In the genomic region with DNA sequence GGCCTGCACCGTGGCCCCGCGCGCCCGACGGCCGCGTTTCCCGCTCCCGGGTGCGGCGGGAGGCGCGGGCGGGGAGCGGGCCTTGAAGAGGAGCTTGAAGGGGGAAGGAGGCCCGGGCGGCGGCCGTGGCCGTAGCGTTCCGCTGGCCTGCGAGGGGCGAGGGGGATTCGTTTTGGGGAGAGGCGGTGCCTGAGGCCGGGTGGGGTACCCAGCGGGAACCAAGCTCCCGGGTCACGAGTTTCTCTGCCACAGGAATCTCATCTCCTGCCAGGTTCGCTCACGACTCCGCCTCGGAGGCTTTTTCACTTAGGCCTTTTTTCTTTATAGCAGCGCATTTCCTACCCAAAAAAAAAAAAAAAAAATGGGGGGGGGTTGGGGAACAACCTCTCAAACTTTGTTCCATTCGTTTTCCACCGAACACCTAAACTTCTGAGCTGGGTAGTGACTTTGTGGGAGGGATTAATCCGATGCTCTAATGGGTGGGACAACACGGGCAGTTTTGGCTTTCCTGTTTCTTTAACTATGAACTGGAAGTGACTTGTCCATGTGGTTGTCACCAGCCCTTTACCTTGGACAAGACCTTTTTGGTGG, we compare ENCODE assay signal across 8 mouse cellular contexts. TPM values are rescaled to one million over a fixed set of nuclear protein-coding genes. Genes with fewer than 3 reads are reported as not detected.
DNase-seq lines count a peak whose midpoint lies in the region; ATAC-seq and TF ChIP-seq lines count a peak whose summit lies in the region.

No protein-coding gene starts in this region.

- DNase-seq in 3134 (ENCODE audit: extremely low read depth, insufficient read length, low spot score) = peak; percentile 71
- DNase-seq in adrenal gland, adult 2 months = peak; percentile 73
- DNase-seq in embryonic facial prominence, embryonic 10.5 days (ENCODE audit: low spot score) = peak; percentile 69
- DNase-seq in heart, adult 2 months = peak; percentile 75 to 78
- peak; percentile 18 for DNase-seq in thymus, postnatal 0 days (ENCODE audit: low spot score)

- no peak for TF ChIP-seq CTCF in heart, adult 2 months (IDR thresholded peaks at IDR 0.05)
- TF ChIP-seq CTCF in olfactory bulb, adult 2 months (IDR thresholded peaks at IDR 0.05; ENCODE audit: insufficient read depth, low read depth, low read length) = no peak

- WGBS in embryonic facial prominence, embryonic 10.5 days = under 1% methylated on average over 40 of the region's 40 CpGs
- under 1% methylated on average over 40 of the region's 40 CpGs for WGBS in heart, adult 2 months
- under 1% methylated on average over 37 of the region's 40 CpGs for WGBS in kidney, embryonic 14.5 days
- 0% methylated on average over 29 of the region's 40 CpGs for WGBS in liver, embryonic 15.5 days (ENCODE audit: insufficient replicate concordance)
- WGBS in olfactory bulb, adult 2 months = under 1% methylated on average over 39 of the region's 40 CpGs

- TF ChIP-seq EP300 in heart, adult 2 months (IDR thresholded peaks at IDR 0.05; ENCODE audit: insufficient read depth, low read depth, low read length) = no peak

- H3K36me3 ChIP-seq in embryonic facial prominence, embryonic 10.5 days (replicated peaks) = peaks cover 41% of the 10 kb centered on the region
- peaks cover 26% of the 10 kb centered on the region for H3K36me3 ChIP-seq in heart, adult 2 months (ENCODE audit: control insufficient read depth, insufficient read depth, low read length)
- H3K36me3 ChIP-seq in kidney, embryonic 14.5 days (ENCODE audit: control insufficient read depth, insufficient read depth, low read length) = peaks cover 23% of the 10 kb centered on the region
- peaks cover 30% of the 10 kb centered on the region for H3K36me3 ChIP-seq in liver, embryonic 15.5 days (replicated peaks)

- H3K9me3 ChIP-seq in embryonic facial prominence, embryonic 10.5 days = no peaks in the 10 kb centered on the region
- no peaks in the 10 kb centered on the region for H3K9me3 ChIP-seq in kidney, embryonic 14.5 days (ENCODE audit: control insufficient read depth, low read length)
- no peaks in the 10 kb centered on the region for H3K9me3 ChIP-seq in liver, embryonic 15.5 days (replicated peaks)

- H3K27me3 ChIP-seq in embryonic facial prominence, embryonic 10.5 days (replicated peaks; ENCODE audit: low read depth, poor library complexity, severe bottlenecking) = no peaks in the 10 kb centered on the region
- H3K27me3 ChIP-seq in heart, adult 2 months (ENCODE audit: control insufficient read depth, insufficient read depth, low read length) = no peaks in the 10 kb centered on the region
- H3K27me3 ChIP-seq in kidney, embryonic 14.5 days (ENCODE audit: control insufficient read depth, insufficient read depth, low read length) = no peaks in the 10 kb centered on the region
- H3K27me3 ChIP-seq in liver, embryonic 15.5 days = no peaks in the 10 kb centered on the region

- peaks cover 2% of the 10 kb centered on the region for H3K79me2 ChIP-seq in heart, adult 2 months (replicated peaks; ENCODE audit: control insufficient read depth, insufficient read depth, low read length)

- ATAC-seq in kidney, embryonic 14.5 days (ENCODE audit: low FRiP score, low TSS enrichment) = no peak
- ATAC-seq in liver, embryonic 15.5 days (ENCODE audit: insufficient read depth) = no peak

- peak overlapping the region; percentile 98 for H3K27ac ChIP-seq in embryonic facial prominence, embryonic 10.5 days (replicated peaks)
- H3K27ac ChIP-seq in heart, adult 2 months = peak overlapping the region; percentile 96
- peak overlapping the region; percentile 97 for H3K27ac ChIP-seq in kidney, embryonic 14.5 days (ENCODE audit: low read depth, low read length)
- H3K27ac ChIP-seq in liver, embryonic 15.5 days (replicated peaks) = peak overlapping the region; percentile 96
- H3K27ac ChIP-seq in olfactory bulb, adult 2 months (ENCODE audit: insufficient read depth, low read depth, low read length) = 0 out of 2 replicates have a peak overlapping the region, but pooled peaks have one; percentile 49

- H3K4me1 ChIP-seq in embryonic facial prominence, embryonic 10.5 days = peaks cover 12% of the 10 kb centered on the region
- H3K4me1 ChIP-seq in heart, adult 2 months (ENCODE audit: control insufficient read depth, insufficient read depth, low read length) = peaks cover 8% of the 10 kb centered on the region
- H3K4me1 ChIP-seq in kidney, embryonic 14.5 days (ENCODE audit: control insufficient read depth, insufficient read depth, low read length) = peaks cover 7% of the 10 kb centered on the region
- peaks cover 25% of the 10 kb centered on the region for H3K4me1 ChIP-seq in liver, embryonic 15.5 days (replicated peaks)
- H3K4me1 ChIP-seq in olfactory bulb, adult 2 months (ENCODE audit: control insufficient read depth, insufficient read depth, low read length) = no peaks in the 10 kb centered on the region

- intact Hi-C loops in heart, adult 2 months (cut with DNase I) = loop anchor here (5.0 kb wide), 2 partner anchors 115 to 175 kb away; no protein-coding TSS in a partner anchor

- H3K4me2 ChIP-seq in kidney, embryonic 14.5 days (replicated peaks; ENCODE audit: low read depth, low read length) = peak overlapping the region; percentile 53
- H3K4me2 ChIP-seq in liver, embryonic 15.5 days = peak overlapping the region; percentile 89

- peak overlapping the region; percentile 98 for H3K9ac ChIP-seq in heart, adult 2 months (ENCODE audit: low read depth, low read length)
- H3K9ac ChIP-seq in kidney, embryonic 14.5 days (ENCODE audit: low read depth, low read length) = peak overlapping the region; percentile 96
- peak overlapping the region; percentile 99 for H3K9ac ChIP-seq in liver, embryonic 15.5 days

- TF ChIP-seq POLR2A in heart, adult 2 months (IDR thresholded peaks at IDR 0.05; ENCODE audit: insufficient read depth, low read depth, low read length) = peak; percentile 54; the same call in 1 of the 2 replicates
- no peak for TF ChIP-seq POLR2A in olfactory bulb, adult 2 months (IDR thresholded peaks at IDR 0.05; ENCODE audit: insufficient read depth, low read depth, low read length)

- H3K4me3 ChIP-seq in embryonic facial prominence, embryonic 10.5 days = peak overlapping the region; percentile 94
- H3K4me3 ChIP-seq in heart, adult 2 months = peak overlapping the region; percentile 90
- H3K4me3 ChIP-seq in kidney, embryonic 14.5 days (ENCODE audit: low read length) = peak overlapping the region; percentile 99
- H3K4me3 ChIP-seq in liver, embryonic 15.5 days (replicated peaks) = peak overlapping the region; percentile 98
- H3K4me3 ChIP-seq in olfactory bulb, adult 2 months (ENCODE audit: insufficient read depth, low read depth, low read length) = peak overlapping the region; percentile 87

RNA-seq across cellular contexts. Expression of a gene that starts 1.7 kb away (rescaled TPM):
- total RNA-seq in adrenal gland, adult 2 months (2021) = 100 to 1,000 TPM in 1 of 2 experiments, 10 to 100 TPM in 1; 63.7 to 111 TPM
- polyA plus RNA-seq in adrenal gland, adult 2 months (2012; rRNA removed) = 21.9 and 25.4 TPM in 2 replicates
- polyA plus RNA-seq in embryonic facial prominence, embryonic 10.5 days (2016; fragmentation: Nextera tagmentation; extraction: Ambion mirVana) = 3.9 and 4.7 TPM in 2 replicates
- total RNA-seq in heart, adult 2 months (2021) = 10 to 100 TPM; 44.8 to 47.6 TPM
- 11.4 and 14.7 TPM in 2 replicates for polyA plus RNA-seq in heart, adult 2 months (2012; rRNA removed)
- polyA plus RNA-seq in kidney, embryonic 14.5 days (2014; fragmentation: Nextera tagmentation; extraction: Ambion mirVana) = 9.2 and 9.7 TPM in 2 replicates
- 1.6 TPM in 2 replicates for polyA plus RNA-seq in liver, embryonic 15.5 days (2015; fragmentation: Nextera tagmentation; extraction: Ambion mirVana)
- polyA plus RNA-seq in olfactory bulb, adult 2 months (2012; ENCODE audit: insufficient read depth, insufficient read length, low replicate concordance, missing spikeins) = 249 TPM in 1 of 2 replicates, not detected in the other
- polyA plus RNA-seq in thymus, postnatal 0 days (2015; fragmentation: Nextera tagmentation; extraction: Ambion mirVana) = 3.8 and 5.2 TPM in 2 replicates

RNA-seq across cellular contexts. Expression of a gene that starts 37.4 kb away (rescaled TPM):
- not detected for total RNA-seq in adrenal gland, adult 2 months (2021)
- not detected in 2 replicates for polyA plus RNA-seq in adrenal gland, adult 2 months (2012; rRNA removed)
- polyA plus RNA-seq in embryonic facial prominence, embryonic 10.5 days (2016; fragmentation: Nextera tagmentation; extraction: Ambion mirVana) = 0.88 and 2.2 TPM in 2 replicates
- not detected for total RNA-seq in heart, adult 2 months (2021)
- polyA plus RNA-seq in heart, adult 2 months (2012; rRNA removed) = not detected in 2 replicates
- not detected in 2 replicates for polyA plus RNA-seq in kidney, embryonic 14.5 days (2014; fragmentation: Nextera tagmentation; extraction: Ambion mirVana)
- polyA plus RNA-seq in liver, embryonic 15.5 days (2015; fragmentation: Nextera tagmentation; extraction: Ambion mirVana) = not detected in 2 replicates
- not detected in 2 replicates for polyA plus RNA-seq in olfactory bulb, adult 2 months (2012; ENCODE audit: insufficient read depth, insufficient read length, low replicate concordance, missing spikeins)
- polyA plus RNA-seq in thymus, postnatal 0 days (2015; fragmentation: Nextera tagmentation; extraction: Ambion mirVana) = 0.79 TPM in 1 of 2 replicates, not detected in the other

Comparison
In these comparisons a context has a peak if more than half of its experiments do, and no peak if none do; other contexts are left out.
1. DNase-seq: peak in every context shown above with its lines; median percentile 76 in heart, adult 2 months; 73 in adrenal gland, adult 2 months; 71 in 3134; 69 in embryonic facial prominence, embryonic 10.5 days; 18 in thymus, postnatal 0 days.